Mouse (Mus musculus): ENCODE data around the gene Aig1. TPM values are rescaled to one million over a fixed set of nuclear protein-coding genes. Genes with fewer than 3 reads are reported as not detected.
A peak's percentile ranks its signal among the peaks of the same experiment; 100 is the strongest.

Gene Aig1
- total and polyA plus RNA-seq, 3 experiments = 54.5 to 71.0 (median 62.8) TPM

DNA sequence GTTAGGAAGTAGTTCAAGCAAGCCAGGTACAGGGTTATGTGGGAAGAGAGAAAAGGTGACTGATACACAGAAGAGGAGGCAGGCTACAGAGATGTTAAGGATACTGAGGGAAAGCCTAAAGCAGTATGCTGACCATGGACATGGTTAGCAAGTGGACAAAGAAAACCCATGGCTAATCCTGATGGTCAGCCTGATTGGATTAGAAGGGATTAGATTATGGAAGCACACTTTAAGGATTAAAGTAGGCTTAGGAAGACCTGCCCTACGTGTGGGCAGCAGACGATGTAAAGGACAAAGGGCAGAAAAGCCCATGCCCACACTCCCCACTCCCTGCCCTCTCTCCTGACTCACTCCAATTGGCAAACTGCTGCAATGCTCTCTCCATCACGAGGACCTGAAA lies 25.0 kb downstream of the Aig1 start:
- WGBS = 72% methylated on average over 3 of the region's 3 CpGs

DNA sequence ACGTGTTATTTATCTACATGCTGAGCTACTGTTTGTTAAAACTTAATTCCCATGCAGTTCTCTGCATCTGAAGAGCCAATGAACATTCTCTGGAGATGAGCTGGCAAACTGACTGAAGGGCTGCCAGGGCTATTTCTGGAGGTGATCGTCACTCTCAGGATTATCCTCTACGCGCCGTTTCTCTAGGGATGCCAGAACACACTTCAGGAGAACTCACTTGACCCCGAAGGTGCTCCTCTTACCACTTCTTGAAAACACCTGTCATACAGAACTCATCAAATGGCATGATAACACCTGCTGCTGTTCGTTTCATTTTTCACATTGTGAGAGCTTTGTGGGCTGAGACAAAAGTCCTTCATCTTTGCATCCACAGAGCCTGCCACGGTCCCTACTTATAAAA lies 25.9 kb downstream of the Aig1 start:
- no peak overlapping the region for H3K4me3 ChIP-seq
- H3K4me1 ChIP-seq (ENCODE audit: control insufficient read depth, insufficient read depth, low read length) = peaks cover 2% of the 10 kb centered on the region; the same call in 1 of the 2 replicates
- H3K79me2 ChIP-seq (replicated peaks; ENCODE audit: control insufficient read depth, insufficient read depth, low read length) = peaks cover 4% of the 10 kb centered on the region
- 35% methylated on average over 8 of the region's 8 CpGs for WGBS
- no peaks in the 10 kb centered on the region for H3K27me3 ChIP-seq (ENCODE audit: control insufficient read depth, insufficient read depth, low read length)
- DNase-seq = peak; percentile 46 to 70
- TF ChIP-seq CTCF (IDR thresholded peaks at IDR 0.05) = no peak
- no peak for TF ChIP-seq POLR2A (IDR thresholded peaks at IDR 0.05; ENCODE audit: insufficient read depth, low read depth, low read length)
- no peak for TF ChIP-seq EP300 (IDR thresholded peaks at IDR 0.05; ENCODE audit: insufficient read depth, low read depth, low read length)
- peak overlapping the region; percentile 66 for H3K27ac ChIP-seq
- H3K36me3 ChIP-seq (ENCODE audit: control insufficient read depth, insufficient read depth, low read length) = peaks cover 5% of the 10 kb centered on the region
- intact Hi-C loops (cut with DNase I) = no loop called here
- no peak overlapping the region for H3K9ac ChIP-seq (ENCODE audit: low read depth, low read length)

More for the DNA sequence above, 25.0 kb downstream of the Aig1 start:
- H3K27ac ChIP-seq = no peak overlapping the region
- no peaks in the 10 kb centered on the region; the same call in 1 of the 2 replicates for H3K4me1 ChIP-seq (ENCODE audit: control insufficient read depth, insufficient read depth, low read length)
- no peak overlapping the region for H3K4me3 ChIP-seq
- no peak for DNase-seq
- H3K9ac ChIP-seq (ENCODE audit: low read depth, low read length) = no peak overlapping the region
- intact Hi-C loops (cut with DNase I) = no loop called here
- TF ChIP-seq EP300 (IDR thresholded peaks at IDR 0.05; ENCODE audit: insufficient read depth, low read depth, low read length) = no peak
- peaks cover 5% of the 10 kb centered on the region for H3K36me3 ChIP-seq (ENCODE audit: control insufficient read depth, insufficient read depth, low read length)
- H3K27me3 ChIP-seq (ENCODE audit: control insufficient read depth, insufficient read depth, low read length) = no peaks in the 10 kb centered on the region
- peaks cover 4% of the 10 kb centered on the region for H3K79me2 ChIP-seq (replicated peaks; ENCODE audit: control insufficient read depth, insufficient read depth, low read length)

DNA sequence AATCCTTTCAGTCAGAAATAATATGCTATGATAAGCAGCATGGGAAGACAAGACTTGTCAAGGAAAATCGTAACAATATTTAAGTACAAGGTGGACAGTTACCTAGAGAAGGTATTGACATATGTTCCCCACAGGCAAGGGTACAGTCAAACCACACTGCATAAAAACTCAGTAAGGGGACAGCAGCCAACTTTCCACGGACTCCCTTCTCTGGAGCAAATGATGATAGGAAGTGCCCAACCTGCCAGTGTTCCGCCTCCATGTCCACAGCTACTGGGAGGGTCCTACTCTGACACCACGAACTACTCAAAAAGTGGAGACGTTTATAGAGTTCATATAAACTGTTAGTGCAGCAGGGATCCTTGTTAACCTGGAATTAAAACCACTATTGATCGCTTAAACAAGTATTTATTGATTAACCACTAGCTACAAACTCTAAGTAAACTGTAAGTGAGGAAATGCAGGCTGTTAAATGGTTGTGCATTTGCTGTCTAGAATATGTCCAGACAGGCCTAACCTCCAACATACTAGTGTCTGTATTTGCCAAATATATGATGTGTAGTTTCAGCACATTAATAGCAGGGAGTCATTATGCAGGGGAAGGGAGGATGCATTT lies 30.2 kb downstream of the Aig1 start:
- Histone ChIP-seq H3K9ac (ENCODE audit: low read depth, low read length) (no peak overlapping the region), H3K4me1 (ENCODE audit: control insufficient read depth, insufficient read depth, low read length) (peaks cover 3% of the 10 kb centered on the region), H3K36me3 (ENCODE audit: control insufficient read depth, insufficient read depth, low read length) (peaks cover 5% of the 10 kb centered on the region), H3K79me2 (replicated peaks; ENCODE audit: control insufficient read depth, insufficient read depth, low read length) (no peaks in the 10 kb centered on the region), H3K27me3 (ENCODE audit: control insufficient read depth, insufficient read depth, low read length) (no peaks in the 10 kb centered on the region), H3K27ac (no peak overlapping the region), H3K4me3 (no peak overlapping the region)
- intact Hi-C loops (cut with DNase I) = no loop called here
- TF ChIP-seq EP300 (IDR thresholded peaks at IDR 0.05; ENCODE audit: insufficient read depth, low read depth, low read length) (no peak), CTCF (IDR thresholded peaks at IDR 0.05) (no peak), POLR2A (IDR thresholded peaks at IDR 0.05; ENCODE audit: insufficient read depth, low read depth, low read length) (no peak)
- no peak for DNase-seq
- WGBS = 61% methylated on average over 6 of the region's 6 CpGs

DNA sequence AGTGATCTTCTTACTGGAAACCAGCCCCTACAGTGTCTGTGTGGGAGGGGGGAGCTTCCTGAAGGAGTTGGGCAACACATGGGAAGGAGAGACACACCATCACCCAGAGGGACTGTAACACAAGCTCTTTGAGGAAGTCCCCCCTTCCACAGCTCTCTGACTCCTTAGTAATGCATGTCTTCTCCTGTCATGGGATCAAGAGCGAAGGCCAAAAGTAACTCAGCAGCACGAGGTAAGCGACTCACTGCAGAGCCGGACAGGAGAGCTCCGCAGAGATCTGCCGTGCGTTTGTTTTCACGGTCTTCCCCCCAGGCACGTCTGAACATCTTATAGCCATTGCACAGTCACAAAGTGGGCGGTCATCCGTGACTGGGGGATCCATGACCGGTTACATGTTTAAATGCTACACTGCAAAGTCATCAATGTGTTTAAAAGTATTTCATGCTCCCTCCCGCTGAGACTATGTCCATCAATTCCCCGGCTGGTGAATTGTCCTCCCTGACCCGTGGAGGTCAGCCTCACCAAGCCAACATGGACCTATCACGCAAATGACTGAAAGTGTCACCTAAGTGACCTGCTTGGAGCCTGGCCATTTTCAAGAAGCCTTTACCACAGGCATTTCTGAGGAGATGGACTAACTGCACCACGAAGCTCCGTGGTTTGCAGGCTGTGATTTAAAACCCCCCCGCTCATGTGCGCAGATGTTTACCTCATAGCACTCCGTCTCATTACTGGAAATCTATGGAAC lies 30.9 kb downstream of the Aig1 start:
- no peaks in the 10 kb centered on the region for H3K27me3 ChIP-seq (ENCODE audit: control insufficient read depth, insufficient read depth, low read length)
- peaks cover 4% of the 10 kb centered on the region for H3K4me1 ChIP-seq (ENCODE audit: control insufficient read depth, insufficient read depth, low read length)
- TF ChIP-seq CTCF (IDR thresholded peaks at IDR 0.05) (no peak), POLR2A (IDR thresholded peaks at IDR 0.05; ENCODE audit: insufficient read depth, low read depth, low read length) (no peak), EP300 (IDR thresholded peaks at IDR 0.05; ENCODE audit: insufficient read depth, low read depth, low read length) (no peak)
- H3K36me3 ChIP-seq (ENCODE audit: control insufficient read depth, insufficient read depth, low read length) = peaks cover 5% of the 10 kb centered on the region
- no peak overlapping the region for H3K9ac ChIP-seq (ENCODE audit: low read depth, low read length)
- no peak overlapping the region for H3K27ac ChIP-seq
- DNase-seq = no peak
- whole genome bisulfite sequencing = 83% methylated on average over 21 of the region's 21 CpGs
- intact Hi-C loops (cut with DNase I) = no loop called here
- H3K79me2 ChIP-seq (replicated peaks; ENCODE audit: control insufficient read depth, insufficient read depth, low read length) = no peaks in the 10 kb centered on the region
- no peak overlapping the region for H3K4me3 ChIP-seq

DNA sequence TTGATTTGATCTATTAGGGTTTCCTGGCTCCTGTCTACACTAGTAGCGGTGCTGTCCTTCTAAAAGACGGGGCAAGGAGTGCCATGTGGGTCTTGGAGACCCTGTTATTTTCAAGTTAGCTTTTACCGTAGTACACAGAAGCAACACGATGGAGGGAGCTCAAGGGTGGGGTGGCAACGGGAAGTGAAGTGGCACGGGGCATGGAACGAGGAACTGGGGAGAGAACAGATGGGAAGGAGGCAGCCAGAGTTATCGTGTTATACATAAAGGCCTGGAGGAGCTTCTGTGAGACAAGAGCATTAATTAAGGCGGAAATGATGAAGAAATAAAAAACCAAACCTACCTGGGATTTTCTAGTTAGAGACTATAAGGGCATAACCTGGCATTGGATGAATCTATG lies 31.8 kb downstream of the Aig1 start:
- Histone ChIP-seq H3K4me3 (no peak overlapping the region), H3K27ac (no peak overlapping the region), H3K9ac (ENCODE audit: low read depth, low read length) (no peak overlapping the region), H3K36me3 (ENCODE audit: control insufficient read depth, insufficient read depth, low read length) (no peaks in the 10 kb centered on the region), H3K4me1 (ENCODE audit: control insufficient read depth, insufficient read depth, low read length) (peaks cover 5% of the 10 kb centered on the region), H3K27me3 (ENCODE audit: control insufficient read depth, insufficient read depth, low read length) (no peaks in the 10 kb centered on the region), H3K79me2 (replicated peaks; ENCODE audit: control insufficient read depth, insufficient read depth, low read length) (no peaks in the 10 kb centered on the region)
- intact Hi-C loops (cut with DNase I) = no loop called here
- no peak for DNase-seq
- TF ChIP-seq CTCF (IDR thresholded peaks at IDR 0.05) (no peak), POLR2A (IDR thresholded peaks at IDR 0.05; ENCODE audit: insufficient read depth, low read depth, low read length) (no peak), EP300 (IDR thresholded peaks at IDR 0.05; ENCODE audit: insufficient read depth, low read depth, low read length) (no peak)
- WGBS = 83% methylated on average over 9 of the region's 9 CpGs
